Mouse (Mus musculus) neural tube, embryonic 14.5 days (tissue): ENCODE results near the gene Cxcr5. TPM values are rescaled to one million over a fixed set of nuclear protein-coding genes. Genes with fewer than 3 reads are reported as not detected.

Experiments used
- ATAC-seq: fragments of 200-750 bp; cut with Nextera tagmentation; 2 replicates; pipeline ENCODE4 v1.8.0; 2017; ENCODE audit warnings: low read depth, mild to moderate bottlenecking, moderate TSS enrichment, moderate library complexity
- H3K27ac ChIP-seq: fragments of 300-500 bp; sonication (generic); 2 replicates; pipeline ENCODE4 v1.5.1; 2014; ENCODE audit warnings: low read depth, mild to moderate bottlenecking, control low read depth, low read length, moderate library complexity, mixed read lengths
- H3K27me3 ChIP-seq: fragments of 300-500 bp; sonication (generic); 2 replicates; pipeline ENCODE4 v1.6.1; 2014; ENCODE audit warnings: low read length; ENCODE audit not compliant: control insufficient read depth, insufficient read depth
- H3K36me3 ChIP-seq: fragments of 300-500 bp; sonication (generic); 2 replicates; pipeline ENCODE4 v1.6.1; 2014; ENCODE audit warnings: low read length, mixed read lengths; ENCODE audit not compliant: control insufficient read depth, insufficient read depth
- H3K4me1 ChIP-seq: fragments of 300-500 bp; sonication (generic); 2 replicates; pipeline ENCODE4 v1.6.1; 2014; ENCODE audit warnings: low read length; ENCODE audit not compliant: control insufficient read depth, insufficient read depth
- H3K4me2 ChIP-seq: fragments of 300-500 bp; sonication (generic); 2 replicates; pipeline ENCODE4 v1.6.1; 2014; ENCODE audit warnings: mild to moderate bottlenecking, low read depth, low read length, control low read depth
- H3K4me3 ChIP-seq: fragments of 300-500 bp; sonication (generic); 2 replicates; pipeline ENCODE4 v1.5.1; 2014; ENCODE audit warnings: low read depth, low read length, control low read depth, mixed read lengths
- H3K9ac ChIP-seq: fragments of 300-500 bp; sonication (generic); replicated peaks from 2 replicates; pipeline ENCODE4 v1.6.1; 2014; ENCODE audit warnings: low read depth, mild to moderate bottlenecking, control low read depth, low read length, mixed read lengths
- H3K9me3 ChIP-seq: fragments of 300-500 bp; sonication (generic); 2 replicates; pipeline ENCODE4 v1.6.1; 2016; ENCODE audit warnings: low read length; ENCODE audit not compliant: control insufficient read depth
- WGBS: fragments of 180-500 bp; shearing (Covaris S2); extraction: QIAGEN DNeasy Blood & Tissue Kit; methylation state at CpG from one replicate; pipeline ENCODE4 v1.1.7; 2014; 5-methylcytosine and 5-hydroxymethylcytosine counted together
- polyA plus RNA-seq: library from polyadenylated mRNA; unstranded; fragments of >200 nt; fragmentation: Nextera tagmentation; extraction: Ambion mirVana; gene quantifications from 2 replicates; pipeline ENCODE4 v1.2.1, GENCODE M21; 2014

The Cxcr5 gene
- polyA plus RNA-seq, 1 experiment from 2014 or later = not detected

GRCm38 (mm10) chr9:44510355-44510871 lies 51.3 kb downstream of the Cxcr5 start:
- Histone ChIP-seq H3K27me3 (no peaks in the 10 kb centered on the region), H3K4me1 (peaks cover 17% of the 10 kb centered on the region), H3K4me3 (no peak overlapping the region), H3K36me3 (peaks cover 30% of the 10 kb centered on the region), H3K9me3 (no peaks in the 10 kb centered on the region), H3K9ac (no peak overlapping the region), H3K27ac (peak overlapping the region; percentile 45; the same call in 1 of the 2 replicates), H3K4me2 (peak overlapping the region; percentile 36; the same call in 1 of the 2 replicates)
- 29% methylated on average over 9 of the region's 9 CpGs for whole genome bisulfite sequencing
- 0 out of 2 replicates have a peak, but pooled peaks have one; percentile 4 for ATAC-seq

DNA sequence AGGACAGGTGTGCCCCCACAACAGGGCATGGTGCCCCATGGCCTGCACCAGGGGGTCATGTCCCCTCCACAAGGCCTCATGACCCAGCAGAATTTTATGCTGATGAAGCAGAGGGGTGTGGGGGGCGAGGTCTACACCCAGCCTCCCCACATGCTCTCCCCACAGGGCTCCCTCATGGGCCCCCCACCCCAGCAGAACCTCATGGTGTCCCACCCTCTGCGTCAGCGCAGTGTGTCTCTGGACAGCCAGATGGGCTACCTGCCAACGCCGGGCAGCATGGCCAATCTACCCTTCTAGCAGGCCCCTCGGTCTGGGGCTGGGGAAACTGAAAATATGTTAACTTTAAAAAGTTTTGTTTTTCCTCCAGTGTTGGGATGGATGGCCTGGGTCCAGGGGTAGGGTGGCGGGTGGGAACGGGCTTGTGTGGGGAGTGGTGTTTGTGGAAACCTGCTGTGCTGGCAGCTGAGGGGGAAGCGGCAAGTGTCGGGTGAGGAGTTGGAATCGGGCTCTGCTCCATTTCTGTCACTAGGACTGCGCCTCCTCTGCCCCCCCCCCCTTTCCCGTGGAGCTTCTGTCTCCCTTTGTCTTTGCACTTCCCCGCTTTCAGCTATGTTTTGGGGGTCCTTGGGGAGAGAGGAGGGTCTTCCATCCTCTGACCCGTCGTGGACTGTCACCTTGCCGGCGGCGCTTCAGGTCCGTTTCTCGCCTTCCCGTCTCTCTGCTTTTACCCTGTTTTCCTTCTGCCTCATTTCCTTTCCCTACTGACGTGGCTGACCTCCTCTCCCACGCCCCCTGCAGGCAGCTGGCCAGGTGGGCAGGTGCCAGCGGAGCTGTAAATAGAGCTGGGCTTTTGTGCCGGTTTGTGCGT lies 52.0 kb downstream of the Cxcr5 start:
- H3K9ac ChIP-seq = 0 out of 2 replicates have a peak overlapping the region, but pooled peaks have one; percentile 25
- 0 out of 2 replicates have a peak, but pooled peaks have one; percentile 22 for ATAC-seq
- H3K4me3 ChIP-seq = no peak overlapping the region
- H3K27ac ChIP-seq = 0 out of 2 replicates have a peak overlapping the region, but pooled peaks have one; percentile 4
- WGBS = 8% methylated on average over 26 of the region's 27 CpGs
- peaks cover 17% of the 10 kb centered on the region for H3K4me1 ChIP-seq
- no peaks in the 10 kb centered on the region for H3K9me3 ChIP-seq
- peak overlapping the region; percentile 36; the same call in 1 of the 2 replicates for H3K4me2 ChIP-seq
- peaks cover 35% of the 10 kb centered on the region for H3K36me3 ChIP-seq
- no peaks in the 10 kb centered on the region for H3K27me3 ChIP-seq

DNA sequence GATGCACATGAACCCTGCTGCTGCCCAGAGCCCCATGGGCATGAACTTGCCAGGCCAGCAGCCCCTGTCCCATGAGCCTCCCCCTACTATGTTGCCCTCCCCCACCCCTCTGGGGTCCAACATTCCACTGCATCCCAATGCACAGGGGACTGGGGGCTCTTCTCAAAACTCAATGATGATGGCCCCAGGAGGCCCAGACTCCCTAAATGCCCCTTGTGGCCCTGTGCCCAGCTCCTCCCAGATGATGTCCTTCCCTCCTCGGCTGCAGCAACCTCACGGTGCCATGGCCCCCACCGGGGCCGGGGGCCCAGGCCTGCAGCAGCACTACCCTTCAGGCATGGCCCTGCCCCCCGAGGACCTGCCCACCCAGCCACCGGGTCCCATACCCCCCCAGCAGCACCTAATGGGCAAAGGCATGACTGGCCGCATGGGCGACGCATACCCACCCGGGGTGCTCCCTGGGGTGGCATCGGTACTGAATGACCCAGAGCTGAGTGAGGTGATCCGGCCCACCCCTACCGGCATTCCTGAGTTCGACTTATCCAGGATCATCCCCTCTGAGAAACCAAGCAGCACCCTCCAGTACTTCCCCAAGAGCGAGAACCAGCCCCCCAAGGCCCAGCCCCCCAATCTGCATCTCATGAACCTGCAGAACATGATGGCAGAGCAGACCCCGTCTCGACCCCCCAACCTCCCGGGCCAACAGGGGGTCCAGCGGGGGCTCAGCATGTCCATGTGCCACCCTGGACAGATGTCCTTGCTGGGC lies 52.8 kb downstream of the Cxcr5 start:
- no peaks in the 10 kb centered on the region for H3K27me3 ChIP-seq
- 0 out of 2 replicates have a peak overlapping the region, but pooled peaks have one; percentile 25 for H3K9ac ChIP-seq
- H3K9me3 ChIP-seq = no peaks in the 10 kb centered on the region
- peak overlapping the region; percentile 36; the same call in 1 of the 2 replicates for H3K4me2 ChIP-seq
- peaks cover 17% of the 10 kb centered on the region for H3K4me1 ChIP-seq
- no peak overlapping the region for H3K27ac ChIP-seq
- peaks cover 35% of the 10 kb centered on the region for H3K36me3 ChIP-seq
- no peak overlapping the region for H3K4me3 ChIP-seq
- ATAC-seq = no peak
- WGBS = 80% methylated on average over 19 of the region's 19 CpGs

- Histone ChIP-seq H3K36me3 (peaks cover 35% of the 10 kb centered on the region), H3K4me1 (peaks cover 17% of the 10 kb centered on the region), H3K4me3 (no peak overlapping the region), H3K4me2 (no peak overlapping the region), H3K9ac (no peak overlapping the region), H3K9me3 (no peaks in the 10 kb centered on the region), H3K27me3 (no peaks in the 10 kb centered on the region), H3K27ac (no peak overlapping the region)
- 86% methylated on average over 18 of the region's 18 CpGs for WGBS
- ATAC-seq = no peak
Observed at GRCm38 (mm10) chr9:44508124-44508619, 53.5 kb downstream of the Cxcr5 start.

DNA sequence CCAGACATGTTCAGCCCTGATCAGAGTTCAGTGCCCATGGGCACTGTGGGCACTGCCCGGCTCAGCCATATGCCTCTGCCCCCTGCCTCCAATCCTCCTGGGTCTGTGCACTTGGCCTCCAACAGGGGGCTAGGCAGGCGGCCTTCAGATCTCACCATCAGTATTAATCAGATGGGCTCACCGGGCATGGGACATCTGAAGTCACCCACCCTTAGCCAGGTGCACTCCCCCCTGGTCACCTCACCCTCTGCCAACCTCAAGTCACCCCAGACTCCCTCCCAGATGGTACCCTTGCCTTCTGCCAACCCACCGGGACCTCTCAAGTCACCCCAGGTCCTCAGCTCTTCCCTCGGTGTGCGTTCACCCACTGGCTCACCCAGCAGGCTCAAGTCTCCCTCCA lies 54.3 kb downstream of the Cxcr5 start:
- H3K4me2 ChIP-seq = no peak overlapping the region
- no peak for ATAC-seq
- WGBS = 92% methylated on average over 6 of the region's 6 CpGs

DNA sequence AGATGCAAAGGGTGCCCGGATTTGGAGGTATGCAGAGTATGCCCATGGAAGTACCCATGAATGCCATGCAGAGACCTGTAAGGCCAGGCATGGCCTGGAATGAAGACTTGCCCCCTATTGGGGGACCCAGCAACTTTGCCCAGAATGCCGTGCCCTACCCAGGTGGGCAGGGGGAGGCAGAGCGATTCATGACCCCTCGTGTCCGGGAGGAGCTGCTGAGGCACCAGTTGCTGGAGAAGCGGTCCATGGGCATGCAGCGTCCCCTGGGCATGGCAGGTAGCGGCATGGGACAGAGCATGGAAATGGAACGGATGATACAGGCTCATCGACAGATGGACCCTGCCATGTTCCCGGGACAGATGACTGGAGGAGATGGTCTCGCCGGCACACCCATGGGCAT lies 55.1 kb downstream of the Cxcr5 start:
- H3K4me2 ChIP-seq = no peak overlapping the region
- no peak overlapping the region for H3K27ac ChIP-seq
- H3K9me3 ChIP-seq = no peaks in the 10 kb centered on the region
- 97% methylated on average over 13 of the region's 13 CpGs for WGBS
- peaks cover 16% of the 10 kb centered on the region for H3K4me1 ChIP-seq
- ATAC-seq = no peak
- no peak overlapping the region for H3K9ac ChIP-seq
- no peak overlapping the region for H3K4me3 ChIP-seq
- no peaks in the 10 kb centered on the region for H3K27me3 ChIP-seq
- peaks cover 35% of the 10 kb centered on the region for H3K36me3 ChIP-seq

More for the DNA sequence above, 54.3 kb downstream of the Cxcr5 start:
- Histone ChIP-seq H3K9ac (no peak overlapping the region), H3K4me1 (peaks cover 17% of the 10 kb centered on the region), H3K27me3 (no peaks in the 10 kb centered on the region), H3K27ac (no peak overlapping the region), H3K9me3 (no peaks in the 10 kb centered on the region), H3K36me3 (peaks cover 35% of the 10 kb centered on the region), H3K4me3 (no peak overlapping the region)

DNA sequence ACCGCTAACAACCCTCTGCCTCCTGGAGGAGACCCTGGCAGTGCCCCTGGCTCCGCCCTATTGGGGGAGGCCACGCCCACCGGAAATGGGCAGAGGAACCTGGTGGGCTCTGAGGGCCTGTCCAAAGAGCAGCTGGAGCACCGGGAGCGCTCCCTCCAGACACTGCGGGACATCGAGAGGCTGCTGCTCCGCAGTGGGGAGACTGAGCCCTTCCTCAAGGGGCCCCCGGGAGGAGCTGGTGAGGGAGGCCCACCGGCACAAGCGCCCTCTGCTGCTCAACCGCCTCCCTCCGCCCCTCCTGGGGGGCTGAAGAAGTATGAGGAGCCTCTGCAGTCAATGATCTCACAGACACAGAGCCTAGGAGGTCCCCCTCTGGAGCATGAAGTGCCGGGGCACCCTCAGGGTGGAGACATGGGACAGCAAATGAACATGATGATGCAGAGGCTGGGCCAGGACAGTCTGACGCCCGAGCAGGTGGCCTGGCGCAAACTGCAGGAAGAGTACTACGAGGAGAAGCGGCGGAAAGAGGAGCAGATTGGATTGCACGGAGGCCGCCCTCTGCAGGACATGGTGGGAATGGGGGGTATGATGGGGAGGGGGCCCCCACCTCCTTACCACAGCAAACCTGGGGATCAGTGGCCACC lies 55.7 kb downstream of the Cxcr5 start:
- Histone ChIP-seq H3K9ac (no peak overlapping the region), H3K4me1 (peaks cover 20% of the 10 kb centered on the region), H3K4me3 (no peak overlapping the region), H3K9me3 (no peaks in the 10 kb centered on the region), H3K4me2 (no peak overlapping the region), H3K27me3 (no peaks in the 10 kb centered on the region), H3K27ac (no peak overlapping the region), H3K36me3 (peaks cover 35% of the 10 kb centered on the region)
- no peak for ATAC-seq
- 50% methylated on average over 23 of the region's 23 CpGs for WGBS
